Mouse (Mus musculus) heart, embryonic 16.5 days (tissue): ENCODE measurements around the gene Pold1. TPM values are rescaled to one million over a fixed set of nuclear protein-coding genes. Genes with fewer than 3 reads are reported as not detected.

Experiments used
- microRNA-seq: library from miRNA; unstranded; fragments of <30 nt; microRNA quantifications from one replicate; pipeline ENCODE4, GENCODE M21; 2017
- polyA plus RNA-seq: library from polyadenylated mRNA; unstranded; fragments of >200 nt; fragmentation: Nextera tagmentation; extraction: Ambion mirVana; gene quantifications from 2 replicates; pipeline ENCODE4 v1.2.1, GENCODE M21; 2015

Gene Pold1
- polyA plus RNA-seq, 1 experiment from 2014 or later: 70.5 TPM

Small RNAs within 50 kb of the gene (microRNA-seq; reads per million reads assigned to microRNA genes)
- gene Mir7053: not detected

Other genes starting within 250 kb of the Pold1 start
- 1.4 and 1.8 TPM in 2 replicates for gene Clec11a, start 241.9 kb downstream of the Pold1 start, polyA plus RNA-seq
- gene Shank1, start 238.6 kb downstream of the Pold1 start, polyA plus RNA-seq: 0.55 and 0.66 TPM in 2 replicates
- gene Syt3, start 164.7 kb downstream of the Pold1 start, polyA plus RNA-seq: 0.62 and 0.70 TPM in 2 replicates
- 0.32 and 0.41 TPM in 2 replicates for gene 1700008O03Rik, start 163.0 kb downstream of the Pold1 start, polyA plus RNA-seq
- 1.2 and 1.3 TPM in 2 replicates for gene Lrrc4b, start 119.8 kb downstream of the Pold1 start, polyA plus RNA-seq
- 0.62 and 1.2 TPM in 2 replicates for gene Aspdh, start 83.5 kb downstream of the Pold1 start, polyA plus RNA-seq
- 157 and 169 TPM in 2 replicates for gene Josd2, start 80.9 kb downstream of the Pold1 start, polyA plus RNA-seq
- 87.9 and 88.7 TPM in 2 replicates for gene Emc10, start 52.3 kb downstream of the Pold1 start, polyA plus RNA-seq
- 6.8 and 7.6 TPM in 2 replicates for gene Fam71e1, start 52.3 kb downstream of the Pold1 start, polyA plus RNA-seq
- gene Mybpc2, start 24.2 kb downstream of the Pold1 start, polyA plus RNA-seq: 4.5 and 4.6 TPM in 2 replicates
- gene Spib, start 16.8 kb downstream of the Pold1 start, polyA plus RNA-seq: 4.0 and 5.9 TPM in 2 replicates
- gene Nr1h2, start 5.1 kb upstream of the Pold1 start, polyA plus RNA-seq: 64.3 and 73.5 TPM in 2 replicates
- gene Napsa, start 23.5 kb upstream of the Pold1 start, polyA plus RNA-seq: 2.8 and 11.6 TPM in 2 replicates
- gene Kcnc3, start 41.8 kb upstream of the Pold1 start, polyA plus RNA-seq: 0.08 and 0.32 TPM in 2 replicates
- 1.5 and 4.9 TPM in 2 replicates for gene Myh14, start 122.0 kb upstream of the Pold1 start, polyA plus RNA-seq
- gene Izumo2, start 159.9 kb upstream of the Pold1 start, polyA plus RNA-seq: not detected in 2 replicates
- gene Vrk3, start 199.6 kb upstream of the Pold1 start, polyA plus RNA-seq: 35.9 and 36.5 TPM in 2 replicates
- gene Zfp473, start 202.2 kb upstream of the Pold1 start, polyA plus RNA-seq: 0.54 and 0.80 TPM in 2 replicates